Mouse (Mus musculus) liver, embryonic 14.5 days (tissue): Measurements from ENCODE around the gene Zfp617. TPM values are rescaled to one million over a fixed set of nuclear protein-coding genes. Genes with fewer than 3 reads are reported as not detected.
A peak's percentile ranks its signal among the peaks of the same experiment; 100 is the strongest.

Experiments
- ATAC-seq: fragments of 200-750 bp; cut with Nextera tagmentation; 2 replicates; pipeline ENCODE4 v1.8.0; 2017; ENCODE audit warnings: moderate number of reproducible peaks, mild to moderate bottlenecking, moderate library complexity; ENCODE audit not compliant: insufficient read depth
- DNase-seq, 3 experiments: peaks; one replicate each; pipeline ENCODE4 v3.0.0-alpha.2; 2012 to 2013; ENCODE audit warnings: low read depth in 3 of 3, low spot score in 3 of 3
- H3K27ac ChIP-seq: fragments of 300-500 bp; sonication (generic); 2 replicates; pipeline ENCODE4 v1.5.1; 2014; ENCODE audit warnings: moderate library complexity, mild to moderate bottlenecking, control low read depth, inconsistent platforms
- H3K27me3 ChIP-seq: fragments of 300-500 bp; sonication (generic); 2 replicates; pipeline ENCODE4 v1.6.1; 2014; ENCODE audit warnings: mild to moderate bottlenecking, low read length, moderate library complexity; ENCODE audit not compliant: control insufficient read depth, insufficient read depth
- H3K36me3 ChIP-seq: fragments of 300-500 bp; sonication (generic); replicated peaks from 2 replicates; pipeline ENCODE4 v1.6.1; 2014; ENCODE audit warnings: low read depth; ENCODE audit not compliant: control insufficient read depth, insufficient read depth
- H3K4me1 ChIP-seq, 2 experiments: fragments of 200-500 bp in 1 of 2; fragments of 300-500 bp in 1 of 2; sonication (generic) in 1 of 2; replicated peaks; 2 replicates each; pipeline ENCODE4 v1.6.1; 2012 to 2014; ENCODE audit warnings: antibody characterized with exemption in 1 of 2, inconsistent platforms in 1 of 2, low read length in 1 of 2; ENCODE audit not compliant: control insufficient read depth in 2 of 2, insufficient read depth in 2 of 2
- H3K4me2 ChIP-seq: fragments of 300-500 bp; sonication (generic); 2 replicates; pipeline ENCODE4 v1.6.1; 2014; ENCODE audit warnings: low read depth, mild to moderate bottlenecking, control low read depth, moderate library complexity
- H3K4me3 ChIP-seq, 2 experiments: fragments of 200-500 bp in 1 of 2; fragments of 300-500 bp in 1 of 2; sonication (generic) in 1 of 2; 2 replicates each; pipeline ENCODE4 v1.5.1; 2012 to 2014; ENCODE audit warnings: low read depth in 2 of 2, low read length in 2 of 2, mild to moderate bottlenecking in 2 of 2, control low read depth in 1 of 2, inconsistent platforms in 1 of 2, moderate library complexity in 1 of 2; ENCODE audit not compliant: insufficient read depth in 1 of 2
- H3K9ac ChIP-seq: fragments of 300-500 bp; sonication (generic); replicated peaks from 2 replicates; pipeline ENCODE4 v1.6.1; 2014; ENCODE audit warnings: mild to moderate bottlenecking, control low read depth, moderate library complexity
- H3K9me3 ChIP-seq: fragments of 300-500 bp; sonication (generic); 2 replicates; pipeline ENCODE4 v1.6.1; 2016; ENCODE audit warnings: low read length, mixed read lengths; ENCODE audit not compliant: control insufficient read depth
- CTCF ChIP-seq: IDR thresholded peaks from 2 replicates; pipeline ENCODE4 v1.5.1; 2016; ENCODE audit warnings: antibody characterized with exemption, low read depth, control low read depth
- EP300 ChIP-seq: IDR thresholded peaks from 2 replicates; pipeline ENCODE4 v1.6.1; 2016; ENCODE audit warnings: antibody characterized with exemption, low read depth
- WGBS: fragments of 180-500 bp; shearing (Covaris S2); extraction: QIAGEN DNeasy Blood & Tissue Kit; methylation state at CpG from one replicate; pipeline ENCODE4 v1.1.7; 2014; ENCODE audit not compliant: insufficient replicate concordance; 5-methylcytosine and 5-hydroxymethylcytosine counted together
- polyA plus RNA-seq, 2 experiments: library from polyadenylated mRNA; depleted of rRNA in 1 of 2; stranded (reverse) in 1 of 2; unstranded in 1 of 2; fragments of >200 nt; fragmentation: Nextera tagmentation in 1 of 2; extraction: Ambion mirVana in 1 of 2; gene quantifications; 2 replicates each; pipeline versions ENCODE4 v1.2.1 to v1.2.3; 2012 to 2014

The Zfp617 gene
- polyA plus RNA-seq, 2 experiments: 5.8 to 6.7 TPM

DNA sequence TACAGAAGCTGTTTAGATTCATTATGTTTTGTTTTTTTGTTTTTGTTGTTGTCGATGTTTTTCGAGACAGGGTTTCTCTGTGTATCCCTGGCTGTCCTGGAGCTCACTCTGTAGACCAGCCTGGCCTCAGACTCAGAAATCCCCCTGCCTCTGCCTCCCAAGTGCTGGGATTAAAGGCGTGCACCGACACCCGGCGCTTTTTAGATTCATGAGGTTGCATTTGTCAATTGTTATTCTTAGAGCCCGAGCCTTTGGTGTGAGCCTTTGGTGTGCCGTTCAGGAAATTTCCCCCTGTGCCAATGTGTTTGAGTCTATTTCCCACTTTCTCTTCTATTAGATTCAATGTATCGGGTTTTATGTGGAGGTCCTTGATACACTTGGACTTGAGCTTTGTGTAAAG, 46.2 kb downstream of the Zfp617 start:
- Histone ChIP-seq H3K4me2 (no peak overlapping the region), H3K36me3 (no peaks in the 10 kb centered on the region), H3K27ac (no peak overlapping the region), H3K27me3 (no peaks in the 10 kb centered on the region), H3K4me3 (no peak overlapping the region), H3K9ac (no peak overlapping the region), H3K4me1 (peaks cover 8 to 13% of the 10 kb centered on the region in 2 experiments), H3K9me3 (no peaks in the 10 kb centered on the region)
- 85% methylated on average over 9 of the region's 9 CpGs for WGBS
- DNase-seq (no peak), ATAC-seq (no peak)
- TF ChIP-seq EP300 (no peak), CTCF (no peak)

DNA sequence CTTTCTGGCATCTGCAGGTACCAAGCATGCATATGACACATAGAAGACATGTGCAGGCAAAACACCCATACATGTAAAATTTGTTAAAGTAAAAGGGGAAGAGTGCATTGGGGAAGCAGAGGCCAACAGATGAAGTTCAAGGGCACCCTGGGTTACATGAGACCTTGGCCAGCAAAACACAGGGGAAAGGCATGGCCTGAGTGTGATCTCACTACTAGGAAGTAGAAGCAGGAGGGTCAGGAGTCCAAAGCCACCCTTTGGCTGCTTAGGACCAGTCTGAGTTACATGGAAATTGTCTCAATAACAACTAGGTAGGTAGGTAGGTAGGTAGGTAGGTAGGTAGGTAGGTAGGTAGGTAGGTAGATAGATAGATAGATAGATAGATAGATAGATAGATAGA, 52.0 kb downstream of the Zfp617 start:
- no peaks in the 10 kb centered on the region for H3K4me1 ChIP-seq
- DNase-seq: no peak
- no peak for ATAC-seq
- H3K4me3 ChIP-seq: no peak overlapping the region
- H3K36me3 ChIP-seq: peaks cover 4% of the 10 kb centered on the region
- H3K4me2 ChIP-seq: no peak overlapping the region
- no peak overlapping the region for H3K27ac ChIP-seq
- no peaks in the 10 kb centered on the region for H3K27me3 ChIP-seq
- H3K9me3 ChIP-seq: no peaks in the 10 kb centered on the region
- no peak overlapping the region for H3K9ac ChIP-seq
- TF ChIP-seq EP300: no peak

- no peak overlapping the region for H3K4me2 ChIP-seq
- 75% methylated on average over 5 of the region's 5 CpGs for WGBS
- H3K27me3 ChIP-seq: no peaks in the 10 kb centered on the region
- peaks cover 3% of the 10 kb centered on the region for H3K9me3 ChIP-seq
- H3K4me3 ChIP-seq: no peak overlapping the region
- H3K27ac ChIP-seq: no peak overlapping the region
- no peak for DNase-seq
- TF ChIP-seq EP300 (no peak), CTCF (no peak)
- no peaks in the 10 kb centered on the region for H3K4me1 ChIP-seq
- peaks cover 12% of the 10 kb centered on the region for H3K36me3 ChIP-seq
- no peak overlapping the region for H3K9ac ChIP-seq
- no peak for ATAC-seq
These were observed 53.4 kb downstream of the Zfp617 start for GRCm38 (mm10) chr8:71961796-71962195.

DNA sequence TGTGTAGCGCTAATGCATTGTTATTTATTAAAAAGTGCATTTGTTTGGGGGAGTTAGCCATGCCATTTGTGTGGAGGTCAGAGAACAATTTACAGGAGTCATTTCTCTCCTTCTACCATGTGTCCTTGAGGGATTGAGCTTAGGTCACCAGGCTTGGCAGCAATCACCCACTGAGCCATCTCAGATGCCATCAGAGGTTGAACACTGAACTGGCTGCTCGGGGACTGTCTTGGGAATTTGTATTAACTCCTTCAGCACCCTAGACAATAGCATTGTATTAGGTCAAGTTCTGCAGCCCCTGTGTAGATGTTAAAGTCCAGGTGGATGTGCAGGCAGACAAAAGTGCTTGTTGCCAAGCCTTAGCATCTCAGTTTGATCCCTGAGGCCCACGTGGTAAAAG, 55.6 kb downstream of the Zfp617 start:
- H3K27ac ChIP-seq: no peak overlapping the region
- TF ChIP-seq EP300: no peak
- TF ChIP-seq CTCF: no peak
- no peaks in the 10 kb centered on the region for H3K27me3 ChIP-seq
- ATAC-seq: no peak
- no peak overlapping the region for H3K4me3 ChIP-seq
- peaks cover 28% of the 10 kb centered on the region for H3K36me3 ChIP-seq
- no peaks in the 10 kb centered on the region for H3K4me1 ChIP-seq
- H3K9ac ChIP-seq: no peak overlapping the region
- peaks cover 3% of the 10 kb centered on the region for H3K9me3 ChIP-seq
- WGBS: 66% methylated on average over 3 of the region's 3 CpGs
- no peak overlapping the region for H3K4me2 ChIP-seq
- no peak for DNase-seq

DNA sequence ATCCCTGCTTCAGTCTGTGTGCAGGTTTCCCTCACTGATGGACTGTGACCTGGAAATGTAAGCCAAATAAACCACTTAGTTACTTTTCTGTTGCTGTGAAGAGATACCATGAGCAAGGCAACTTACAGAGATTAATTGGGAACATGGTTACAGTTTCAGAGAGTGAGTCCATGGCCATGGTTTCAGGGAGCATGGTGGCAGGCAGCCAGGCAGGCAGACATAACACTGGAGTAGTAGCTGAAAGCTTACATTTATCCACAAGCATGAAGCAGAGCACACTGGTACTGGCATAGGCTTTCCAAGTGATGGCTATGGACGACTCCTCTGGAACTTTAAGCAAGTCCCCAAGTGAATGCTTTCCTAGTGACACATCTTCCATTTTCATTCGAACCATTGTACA, 56.7 kb downstream of the Zfp617 start:
- H3K4me1 ChIP-seq: no peaks in the 10 kb centered on the region
- 71% methylated on average over 2 of the region's 2 CpGs for WGBS
- H3K9me3 ChIP-seq: peaks cover 3% of the 10 kb centered on the region
- peaks cover 30% of the 10 kb centered on the region for H3K36me3 ChIP-seq
- no peak overlapping the region for H3K4me2 ChIP-seq
- ATAC-seq: no peak
- H3K9ac ChIP-seq: no peak overlapping the region
- no peak overlapping the region for H3K27ac ChIP-seq
- no peak overlapping the region for H3K4me3 ChIP-seq
- H3K27me3 ChIP-seq: no peaks in the 10 kb centered on the region
- no peak for DNase-seq
- TF ChIP-seq CTCF (no peak), EP300 (no peak)

DNA sequence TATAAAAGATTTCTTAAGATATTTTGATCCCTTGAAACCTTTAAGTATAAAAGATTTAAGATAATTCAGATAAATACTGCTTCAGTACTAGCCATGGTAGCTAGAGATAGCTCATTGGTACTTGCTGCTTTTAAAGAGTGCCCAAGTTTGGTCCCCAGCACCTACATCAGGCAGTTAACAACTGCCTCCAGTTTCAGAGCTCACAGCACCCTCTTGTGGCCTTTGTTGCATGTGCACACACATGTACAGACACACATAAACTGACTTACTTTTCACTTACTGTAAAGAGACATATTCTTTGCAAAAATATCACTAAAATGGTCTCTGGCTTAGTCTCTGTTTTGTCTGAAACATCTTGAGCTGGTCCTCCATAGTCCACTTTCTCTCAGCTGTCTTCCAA, 58.0 kb downstream of the Zfp617 start:
- Histone ChIP-seq H3K9ac (no peak overlapping the region), H3K4me1 (no peaks in the 10 kb centered on the region), H3K9me3 (peaks cover 3% of the 10 kb centered on the region), H3K27me3 (no peaks in the 10 kb centered on the region), H3K4me3 (no peak overlapping the region), H3K27ac (no peak overlapping the region), H3K36me3 (peaks cover 30% of the 10 kb centered on the region), H3K4me2 (no peak overlapping the region)
- TF ChIP-seq EP300: no peak
- peak; percentile 34; the same call in 1 of the 2 replicates for TF ChIP-seq CTCF
- ATAC-seq: no peak
- DNase-seq: no peak
